Mouse (Mus musculus) ES-Bruce4 (cell line): ENCODE data around the gene Gtsf1. TPM values are rescaled to one million over a fixed set of nuclear protein-coding genes. Genes with fewer than 3 reads are reported as not detected.

Experiments used
- H3K27ac ChIP-seq: 2 replicates; pipeline ENCODE4 v1.5.1; 2012; ENCODE audit warnings: low read length, inconsistent platforms; ENCODE audit not compliant: insufficient read depth
- H3K27me3 ChIP-seq: 2 replicates; pipeline ENCODE4 v1.6.1; 2012; ENCODE audit warnings: mild to moderate bottlenecking, low read length, inconsistent platforms; ENCODE audit not compliant: control insufficient read depth, poor library complexity, insufficient read depth, severe bottlenecking
- H3K36me3 ChIP-seq: 2 replicates; pipeline ENCODE4 v1.6.1; 2012; ENCODE audit warnings: inconsistent platforms, mild to moderate bottlenecking, low read length, moderate library complexity; ENCODE audit not compliant: control insufficient read depth, poor library complexity, insufficient read depth, severe bottlenecking
- H3K4me1 ChIP-seq: one replicate; pipeline ENCODE4 v1.8.1; 2011; ENCODE audit warnings: low read length; ENCODE audit not compliant: control insufficient read depth, insufficient read depth
- H3K4me3 ChIP-seq: 2 replicates; pipeline ENCODE4 v1.5.1; 2011; ENCODE audit warnings: low read depth, mild to moderate bottlenecking, low read length
- H3K9ac ChIP-seq: 2 replicates; pipeline ENCODE4 v1.6.1; 2012; ENCODE audit warnings: low read depth, mild to moderate bottlenecking, inconsistent platforms; ENCODE audit not compliant: poor library complexity, severe bottlenecking
- H3K9me3 ChIP-seq: replicated peaks from 2 replicates; pipeline ENCODE4 v1.6.1; 2012; ENCODE audit warnings: mild to moderate bottlenecking, low read length, inconsistent platforms; ENCODE audit not compliant: control insufficient read depth, poor library complexity, insufficient read depth, severe bottlenecking
- CTCF ChIP-seq: IDR thresholded peaks from one replicate; pipeline ENCODE4 v1.8.1; 2011; ENCODE audit warnings: low read depth, low read length
- EP300 ChIP-seq: IDR thresholded peaks from 2 replicates; pipeline ENCODE4 v1.6.1; 2011; ENCODE audit warnings: low read depth, low read length; ENCODE audit not compliant: insufficient read depth
- POLR2A ChIP-seq: IDR thresholded peaks from one replicate; pipeline ENCODE4 v1.8.1; 2011; ENCODE audit warnings: low read length; ENCODE audit not compliant: insufficient read depth
- polyA plus RNA-seq: library from polyadenylated mRNA; stranded (reverse); fragments of >200 nt; gene quantifications from 2 replicates; pipeline ENCODE4 v1.2.4, GENCODE M21; 2011; ENCODE audit warnings: low read depth; ENCODE audit not compliant: missing spikeins, insufficient read depth, insufficient read length

The Gtsf1 gene
- polyA plus RNA-seq, 1 experiment = not detected

GRCm38 (mm10) chr15:103371741-103372140, 58.5 kb downstream of the Gtsf1 start:
- no peak overlapping the region for H3K9ac ChIP-seq
- H3K9me3 ChIP-seq = no peaks in the 10 kb centered on the region
- H3K27ac ChIP-seq = no peak overlapping the region
- H3K27me3 ChIP-seq = no peaks in the 10 kb centered on the region
- peaks cover 6% of the 10 kb centered on the region for H3K4me1 ChIP-seq
- H3K36me3 ChIP-seq = no peaks in the 10 kb centered on the region
- no peak overlapping the region for H3K4me3 ChIP-seq
- TF ChIP-seq EP300 = no peak
- TF ChIP-seq CTCF = no peak
- TF ChIP-seq POLR2A = no peak

- no peak overlapping the region for H3K27ac ChIP-seq
These were observed 59.1 kb downstream of the Gtsf1 start for GRCm38 (mm10) chr15:103371208-103371607.

GRCm38 (mm10) chr15:103370462-103370861, 59.8 kb downstream of the Gtsf1 start:
- H3K9me3 ChIP-seq = no peaks in the 10 kb centered on the region
- H3K4me3 ChIP-seq = no peak overlapping the region

More at GRCm38 (mm10) chr15:103371208-103371607, 59.1 kb downstream of the Gtsf1 start:
- H3K9ac ChIP-seq = no peak overlapping the region
- H3K4me1 ChIP-seq = peaks cover 6% of the 10 kb centered on the region
- no peak for TF ChIP-seq CTCF
- TF ChIP-seq EP300 = no peak
- no peak for TF ChIP-seq POLR2A
- no peaks in the 10 kb centered on the region for H3K9me3 ChIP-seq
- H3K36me3 ChIP-seq = no peaks in the 10 kb centered on the region
- no peaks in the 10 kb centered on the region for H3K27me3 ChIP-seq
- H3K4me3 ChIP-seq = no peak overlapping the region

GRCm38 (mm10) chr15:103369123-103369522, 61.1 kb downstream of the Gtsf1 start:
- Histone ChIP-seq H3K4me3 (no peak overlapping the region), H3K27me3 (no peaks in the 10 kb centered on the region), H3K9me3 (no peaks in the 10 kb centered on the region), H3K9ac (no peak overlapping the region), H3K4me1 (peaks cover 6% of the 10 kb centered on the region), H3K27ac (no peak overlapping the region), H3K36me3 (no peaks in the 10 kb centered on the region)
- TF ChIP-seq POLR2A (no peak), EP300 (no peak), CTCF (no peak)

More at GRCm38 (mm10) chr15:103370462-103370861, 59.8 kb downstream of the Gtsf1 start:
- no peak overlapping the region for H3K27ac ChIP-seq
- no peaks in the 10 kb centered on the region for H3K27me3 ChIP-seq
- TF ChIP-seq CTCF = no peak
- no peak for TF ChIP-seq EP300
- no peak for TF ChIP-seq POLR2A
- H3K36me3 ChIP-seq = no peaks in the 10 kb centered on the region
- no peak overlapping the region for H3K9ac ChIP-seq
- H3K4me1 ChIP-seq = peaks cover 6% of the 10 kb centered on the region

GRCm38 (mm10) chr15:103368179-103368940, 61.9 kb downstream of the Gtsf1 start:
- no peaks in the 10 kb centered on the region for H3K9me3 ChIP-seq
- H3K27me3 ChIP-seq = no peaks in the 10 kb centered on the region
- TF ChIP-seq POLR2A = no peak
- TF ChIP-seq EP300 = no peak
- no peak for TF ChIP-seq CTCF
- peaks cover 6% of the 10 kb centered on the region for H3K4me1 ChIP-seq
- H3K4me3 ChIP-seq = no peak overlapping the region
- H3K36me3 ChIP-seq = no peaks in the 10 kb centered on the region
- H3K9ac ChIP-seq = no peak overlapping the region
- H3K27ac ChIP-seq = no peak overlapping the region

GRCm38 (mm10) chr15:103366376-103367149, 63.7 kb downstream of the Gtsf1 start, which contains the start of gene Itga5:
Gene Itga5, minus strand, starts transcription at chr15:103366763.
- no peaks in the 10 kb centered on the region for H3K36me3 ChIP-seq
- TF ChIP-seq EP300 (no peak), CTCF (no peak), POLR2A (no peak)
- H3K9ac ChIP-seq = peak within 1 kb of the TSS; percentile 97
- peak within 1 kb of the TSS; percentile 63; the same call in 1 of the 2 replicates for H3K27ac ChIP-seq
- no peaks in the 10 kb centered on the region for H3K27me3 ChIP-seq
- H3K4me3 ChIP-seq = peak within 1 kb of the TSS; percentile 97
- H3K9me3 ChIP-seq = no peaks in the 10 kb centered on the region
- H3K4me1 ChIP-seq = peaks cover 6% of the 10 kb centered on the region
